ENCODE assay signal across 16 mouse cellular contexts in genomic region chr13:108263042-108263441, GRCm38 (mm10). TPM values are rescaled to one million over a fixed set of nuclear protein-coding genes. Genes with fewer than 3 reads are reported as not detected.
A peak's percentile ranks its signal among the peaks of the same experiment; 100 is the strongest.
DNase-seq lines count a peak whose midpoint lies in the region; ATAC-seq and TF ChIP-seq lines count a peak whose summit lies in the region.
"Had no signal": no experiment of that assay in that cellular context is flagged by ENCODE, and none has a peak within 500 bp of the region (broad histone marks: within the 10 kb centered on the region; RNA-seq: fewer than 3 reads in every experiment).

No protein-coding gene starts in this region.

- H3K4me1 ChIP-seq in hindbrain, postnatal 0 days (ENCODE audit: insufficient read depth, low read length), result no peaks in the 10 kb centered on the region
- no peaks in the 10 kb centered on the region for H3K4me1 ChIP-seq in hindbrain, embryonic 12.5 days
- H3K4me1 ChIP-seq: embryonic facial prominence, embryonic 13.5 days; intestine, embryonic 15.5 days had no signal

- H3K4me2 ChIP-seq in hindbrain, postnatal 0 days (ENCODE audit: low read depth, low read length), result 0 out of 2 replicates have a peak overlapping the region, but pooled peaks have one; percentile 25
- no peak overlapping the region for H3K4me2 ChIP-seq in hindbrain, embryonic 12.5 days (replicated peaks)
- H3K4me2 ChIP-seq: embryonic facial prominence, embryonic 13.5 days; heart, embryonic 11.5 days; intestine, embryonic 15.5 days had no signal

- H3K4me3 ChIP-seq in hindbrain, postnatal 0 days (ENCODE audit: low read length), result no peak overlapping the region
- H3K4me3 ChIP-seq in hindbrain, embryonic 12.5 days, result no peak overlapping the region
- H3K4me3 ChIP-seq: embryonic facial prominence, embryonic 13.5 days; intestine, embryonic 15.5 days; midbrain, embryonic 10.5 days had no signal

- ATAC-seq in hindbrain, postnatal 0 days, result no peak
- no peak for ATAC-seq in hindbrain, embryonic 12.5 days (ENCODE audit: low FRiP score)
- ATAC-seq: intestine, embryonic 15.5 days had no signal

- no peaks in the 10 kb centered on the region for H3K27me3 ChIP-seq in hindbrain, postnatal 0 days (ENCODE audit: insufficient read depth, low read length)
- no peaks in the 10 kb centered on the region for H3K27me3 ChIP-seq in hindbrain, embryonic 12.5 days
- H3K27me3 ChIP-seq: embryonic facial prominence, embryonic 13.5 days; intestine, embryonic 15.5 days had no signal

- no peak for TF ChIP-seq POLR2A in brain, embryonic 14.5 days (IDR thresholded peaks at IDR 0.05; ENCODE audit: borderline replicate concordance, extremely low read depth, insufficient read depth, insufficient read length, poor library complexity, severe bottlenecking)

- no peak for TF ChIP-seq CTCF in hindbrain, postnatal 0 days (IDR thresholded peaks at IDR 0.05; ENCODE audit: low read depth)
- TF ChIP-seq CTCF in brain, embryonic 14.5 days (IDR thresholded peaks at IDR 0.05; ENCODE audit: borderline replicate concordance, extremely low read depth, insufficient read depth, insufficient read length), result no peak

- no peaks in the 10 kb centered on the region for H3K36me3 ChIP-seq in hindbrain, postnatal 0 days (ENCODE audit: insufficient read depth, low read length)
- no peaks in the 10 kb centered on the region for H3K36me3 ChIP-seq in hindbrain, embryonic 12.5 days
- H3K36me3 ChIP-seq: embryonic facial prominence, embryonic 13.5 days; intestine, embryonic 15.5 days; midbrain, embryonic 10.5 days had no signal

- H3K27ac ChIP-seq in hindbrain, postnatal 0 days, result no peak overlapping the region
- no peak overlapping the region for H3K27ac ChIP-seq in hindbrain, embryonic 12.5 days
- H3K27ac ChIP-seq: embryonic facial prominence, embryonic 13.5 days; intestine, embryonic 15.5 days; midbrain, embryonic 10.5 days had no signal

- WGBS in hindbrain, postnatal 0 days, result 44% methylated on average over 8 of the region's 8 CpGs
- 62% methylated on average over 8 of the region's 8 CpGs for WGBS in hindbrain, embryonic 12.5 days

- no peaks in the 10 kb centered on the region for H3K9me3 ChIP-seq in hindbrain, postnatal 0 days (ENCODE audit: low read length)
- H3K9me3 ChIP-seq in hindbrain, embryonic 12.5 days (replicated peaks), result no peaks in the 10 kb centered on the region
- H3K9me3 ChIP-seq: embryonic facial prominence, embryonic 13.5 days; intestine, embryonic 15.5 days; midbrain, embryonic 10.5 days had no signal

- DNase-seq in adrenal gland, adult 2 months, result peak; percentile 26
- DNase-seq in adrenal gland, postnatal 25 days, result no peak
- peak; percentile 12 for DNase-seq in hindbrain, postnatal 0 days (ENCODE audit: low spot score)
- peak; percentile 6 for DNase-seq in 3134 (ENCODE audit: extremely low read depth, insufficient read length, low spot score)
- DNase-seq in brain, embryonic 14.5 days (ENCODE audit: low read depth), result peak; percentile 68
- no peak for DNase-seq in urinary bladder, postnatal 25 days (ENCODE audit: low spot score)
- DNase-seq in kidney, adult 8-10 months, result no peak
- DNase-seq: cerebellum, adult 11-12 months; heart, postnatal 4 days; kidney, postnatal 25 days had no signal

- H3K9ac ChIP-seq in hindbrain, postnatal 0 days (replicated peaks; ENCODE audit: low read length), result no peak overlapping the region
- H3K9ac ChIP-seq in hindbrain, embryonic 12.5 days, result no peak overlapping the region
- H3K9ac ChIP-seq: embryonic facial prominence, embryonic 13.5 days; intestine, embryonic 15.5 days had no signal

RNA-seq across cellular contexts. Expression of gene Elovl7, which starts 48.8 kb away (rescaled TPM):
- total RNA-seq in adrenal gland, adult 2 months (2021), result 1 to 10 TPM; 2.7 to 3.4 TPM
- 0.16 and 0.31 TPM in 2 replicates for polyA plus RNA-seq in adrenal gland, adult 2 months (2012; rRNA removed)
- total RNA-seq in adrenal gland, postnatal 25 days (2021), result 2.6 TPM in 2 replicates
- total RNA-seq in hindbrain, postnatal 0 days (2014; rRNA removed), result 1.7 and 4.0 TPM in 2 replicates
- 5.2 and 6.8 TPM in 2 replicates for polyA plus RNA-seq in hindbrain, postnatal 0 days (2015; fragmentation: Nextera tagmentation; extraction: Ambion mirVana)
- 1.5 and 1.6 TPM in 2 replicates for polyA plus RNA-seq in hindbrain, embryonic 12.5 days (2016; fragmentation: Nextera tagmentation; extraction: Ambion mirVana)
- polyA plus RNA-seq in brain, embryonic 14.5 days (2012; rRNA removed), result 0.72 and 1.1 TPM in 2 replicates

RNA-seq across cellular contexts. Expression of gene Depdc1b, which starts 53.1 kb away (rescaled TPM):
- under 1 TPM; 0.46 to 0.83 TPM for total RNA-seq in adrenal gland, adult 2 months (2021)
- polyA plus RNA-seq in adrenal gland, adult 2 months (2012; rRNA removed), result 0.08 TPM in 1 of 2 replicates, not detected in the other
- 1.2 and 2.2 TPM in 2 replicates for total RNA-seq in adrenal gland, postnatal 25 days (2021)
- total RNA-seq in hindbrain, postnatal 0 days (2014; rRNA removed), result 1.8 and 5.0 TPM in 2 replicates
- polyA plus RNA-seq in hindbrain, postnatal 0 days (2015; fragmentation: Nextera tagmentation; extraction: Ambion mirVana), result 0.94 and 1.8 TPM in 2 replicates
- polyA plus RNA-seq in hindbrain, embryonic 12.5 days (2016; fragmentation: Nextera tagmentation; extraction: Ambion mirVana), result 8.1 and 9.2 TPM in 2 replicates
- 4.3 and 7.1 TPM in 2 replicates for polyA plus RNA-seq in brain, embryonic 14.5 days (2012; rRNA removed)
- polyA plus RNA-seq: liver, adult 2 months had no signal

Comparison
In these comparisons a context has a peak if more than half of its experiments do, and no peak if none do; other contexts are left out.
1. DNase-seq: peak in adrenal gland, adult 2 months (single experiment), hindbrain, postnatal 0 days (single experiment), 3134 (single experiment) and brain, embryonic 14.5 days (single experiment); none in adrenal gland, postnatal 25 days (single experiment), urinary bladder, postnatal 25 days (single experiment) and kidney, adult 8-10 months (0 of 2).